Mouse (Mus musculus): ENCODE data around the gene Gm45337. TPM values are rescaled to one million over a fixed set of nuclear protein-coding genes. Genes with fewer than 3 reads are reported as not detected.
A peak's percentile ranks its signal among the peaks of the same experiment; 100 is the strongest.
"Not testable (repeated sequence)": the region's sequence is repeated elsewhere in the genome, so short reads cannot be mapped to it uniquely, and the experiment has no call there.

The Gm45337 gene
- total RNA-seq (2021), result not detected

- no peak for DNase-seq (ENCODE audit: extremely low spot score in 1 of 2, low spot score in 1 of 2)
These were observed at the start of gene Gm45337 for GRCm38 (mm10) chr7:142144507-142144906. Gene Gm45337, minus strand, starts transcription at chr7:142144607.

GRCm38 (mm10) chr7:142190289-142190688, 45.9 kb upstream of the Gm45337 start, which contains the start of gene Gm10153:
Gene Gm10153, minus strand, starts transcription at chr7:142190389.
- DNase-seq (ENCODE audit: extremely low spot score in 1 of 2, low spot score in 1 of 2), result no peak

- no peak for DNase-seq (ENCODE audit: extremely low spot score in 1 of 2, low spot score in 1 of 2)
These were observed 43.7 kb upstream of the Gm45337 start for GRCm38 (mm10) chr7:142188156-142188555.

GRCm38 (mm10) chr7:142181021-142181420, 36.6 kb upstream of the Gm45337 start:
- no peak for DNase-seq (ENCODE audit: extremely low spot score in 1 of 2, low spot score in 1 of 2)

GRCm38 (mm10) chr7:142178685-142179084, 34.3 kb upstream of the Gm45337 start:
- no peak for DNase-seq (ENCODE audit: extremely low spot score in 1 of 2, low spot score in 1 of 2)

GRCm38 (mm10) chr7:142175905-142176304, 31.5 kb upstream of the Gm45337 start, which contains the start of gene Krtap5-2:
Gene Krtap5-2, minus strand, starts transcription at chr7:142176005.
- not testable (repeated sequence) for DNase-seq (ENCODE audit: extremely low spot score in 1 of 2, low spot score in 1 of 2)

- no peak for DNase-seq (ENCODE audit: extremely low spot score in 1 of 2, low spot score in 1 of 2)
These were observed 25.4 kb upstream of the Gm45337 start for GRCm38 (mm10) chr7:142169836-142170235.

- not testable (repeated sequence) for DNase-seq (ENCODE audit: extremely low spot score in 1 of 2, low spot score in 1 of 2)
These were observed 21.2 kb upstream of the Gm45337 start, which contains the start of gene Gm4553 for GRCm38 (mm10) chr7:142165639-142166038. Gene Gm4553, minus strand, starts transcription at chr7:142165739.

GRCm38 (mm10) chr7:142159366-142159765, 15.0 kb upstream of the Gm45337 start:
- DNase-seq (ENCODE audit: extremely low spot score in 1 of 2, low spot score in 1 of 2), result no peak

GRCm38 (mm10) chr7:142157013-142157412, 12.6 kb upstream of the Gm45337 start, which contains the start of gene Gm29735:
Gene Gm29735, minus strand, starts transcription at chr7:142157113.
- not testable (repeated sequence) for DNase-seq (ENCODE audit: extremely low spot score in 1 of 2, low spot score in 1 of 2)

- no peak for DNase-seq (ENCODE audit: extremely low spot score in 1 of 2, low spot score in 1 of 2)
These were observed 10.9 kb upstream of the Gm45337 start for GRCm38 (mm10) chr7:142155308-142155707.

GRCm38 (mm10) chr7:142152191-142152590, 7.8 kb upstream of the Gm45337 start:
- DNase-seq (ENCODE audit: extremely low spot score in 1 of 2, low spot score in 1 of 2), result no peak

GRCm38 (mm10) chr7:142148633-142149032, 4.2 kb upstream of the Gm45337 start:
- DNase-seq (ENCODE audit: extremely low spot score in 1 of 2, low spot score in 1 of 2), result no peak

GRCm38 (mm10) chr7:142146033-142146432, 1.6 kb upstream of the Gm45337 start:
- peak in 1 of 2 experiments; percentile 42 for DNase-seq (ENCODE audit: extremely low spot score in 1 of 2, low spot score in 1 of 2)

GRCm38 (mm10) chr7:142145413-142145940, 1.1 kb upstream of the Gm45337 start:
- no peak for DNase-seq (ENCODE audit: extremely low spot score in 1 of 2, low spot score in 1 of 2)

- DNase-seq (ENCODE audit: extremely low spot score in 1 of 2, low spot score in 1 of 2), result not testable (repeated sequence)
These were observed 849 bp downstream of the Gm45337 start for GRCm38 (mm10) chr7:142143506-142144010.

GRCm38 (mm10) chr7:142140696-142141095, 3.7 kb downstream of the Gm45337 start:
- DNase-seq (ENCODE audit: extremely low spot score in 1 of 2, low spot score in 1 of 2), result no peak

- DNase-seq (ENCODE audit: extremely low spot score in 1 of 2, low spot score in 1 of 2), result not testable (repeated sequence)
These were observed 8.5 kb downstream of the Gm45337 start, which contains the start of gene Gm39115 for GRCm38 (mm10) chr7:142135934-142136333. Gene Gm39115, minus strand, starts transcription at chr7:142136034.

- DNase-seq (ENCODE audit: extremely low spot score in 1 of 2, low spot score in 1 of 2), result peak in 1 of 2 experiments; percentile 24
These were observed 10.0 kb downstream of the Gm45337 start for GRCm38 (mm10) chr7:142134206-142134995.

GRCm38 (mm10) chr7:142128843-142129242, 15.6 kb downstream of the Gm45337 start:
- no peak for DNase-seq (ENCODE audit: extremely low spot score in 1 of 2, low spot score in 1 of 2)

GRCm38 (mm10) chr7:142120629-142121028, 23.8 kb downstream of the Gm45337 start, which contains the start of gene Gm45618:
Gene Gm45618, minus strand, starts transcription at chr7:142120729.
- DNase-seq (ENCODE audit: extremely low spot score in 1 of 2, low spot score in 1 of 2), result not testable (repeated sequence)
